Mouse (Mus musculus): ENCODE data around the gene 1110032F04Rik. TPM values are rescaled to one million over a fixed set of nuclear protein-coding genes. Genes with fewer than 3 reads are reported as not detected.
"Not testable (repeated sequence)": the region's sequence is repeated elsewhere in the genome, so short reads cannot be mapped to it uniquely, and the experiment has no call there.

Gene 1110032F04Rik
- 10 to 100 TPM; 15.3 to 22.3 TPM for total RNA-seq (2021)

- DNase-seq (ENCODE audit: low spot score in 2 of 2), result no peak
- intact Hi-C loops (cut with DNase I), result no loop called here
These were observed at the start of gene 1110032F04Rik for GRCm38 (mm10) chr3:68869211-68869690. TSS of gene 1110032F04Rik (plus strand) at chr3:68869586.

- intact Hi-C loops (cut with DNase I), result no loop called here
- no peak for DNase-seq (ENCODE audit: low spot score in 2 of 2)
These were observed 48.0 kb upstream of the 1110032F04Rik start for GRCm38 (mm10) chr3:68821406-68821805.

GRCm38 (mm10) chr3:68821926-68822341 is 47.5 kb upstream of the 1110032F04Rik start:
- intact Hi-C loops (cut with DNase I), result no loop called here
- no peak for DNase-seq (ENCODE audit: low spot score in 2 of 2)

GRCm38 (mm10) chr3:68823876-68824764 is 45.3 kb upstream of the 1110032F04Rik start:
- DNase-seq (ENCODE audit: low spot score in 2 of 2), result peak in 1 of 2 experiments; percentile 19
- intact Hi-C loops (cut with DNase I), result no loop called here

GRCm38 (mm10) chr3:68824765-68825090 is 44.7 kb upstream of the 1110032F04Rik start:
- intact Hi-C loops (cut with DNase I), result no loop called here
- DNase-seq (ENCODE audit: low spot score in 2 of 2), result no peak

GRCm38 (mm10) chr3:68825151-68825550 is 44.2 kb upstream of the 1110032F04Rik start:
- no peak for DNase-seq (ENCODE audit: low spot score in 2 of 2)
- intact Hi-C loops (cut with DNase I), result no loop called here

- no peak for DNase-seq (ENCODE audit: low spot score in 2 of 2)
These were observed 41.7 kb upstream of the 1110032F04Rik start for GRCm38 (mm10) chr3:68827671-68828070.

GRCm38 (mm10) chr3:68829944-68830343 is 39.4 kb upstream of the 1110032F04Rik start:
- intact Hi-C loops (cut with DNase I), result no loop called here
- no peak for DNase-seq (ENCODE audit: low spot score in 2 of 2)

More at GRCm38 (mm10) chr3:68827671-68828070, 41.7 kb upstream of the 1110032F04Rik start:
- intact Hi-C loops (cut with DNase I), result no loop called here

- intact Hi-C loops (cut with DNase I), result no loop called here
- DNase-seq (ENCODE audit: low spot score in 2 of 2), result no peak
These were observed 32.4 kb upstream of the 1110032F04Rik start for GRCm38 (mm10) chr3:68836857-68837499.

- no peak for DNase-seq (ENCODE audit: low spot score in 2 of 2)
- intact Hi-C loops (cut with DNase I), result no loop called here
These were observed 29.2 kb upstream of the 1110032F04Rik start for GRCm38 (mm10) chr3:68840206-68840605.

- intact Hi-C loops (cut with DNase I), result no loop called here
These were observed 25.4 kb upstream of the 1110032F04Rik start for GRCm38 (mm10) chr3:68844025-68844424.

GRCm38 (mm10) chr3:68848323-68848722 is 21.1 kb upstream of the 1110032F04Rik start:
- no peak for DNase-seq (ENCODE audit: low spot score in 2 of 2)
- intact Hi-C loops (cut with DNase I), result no loop called here

More at GRCm38 (mm10) chr3:68844025-68844424, 25.4 kb upstream of the 1110032F04Rik start:
- no peak for DNase-seq (ENCODE audit: low spot score in 2 of 2)

- no peak for DNase-seq (ENCODE audit: low spot score in 2 of 2)
- intact Hi-C loops (cut with DNase I), result no loop called here
These were observed 17.0 kb upstream of the 1110032F04Rik start for GRCm38 (mm10) chr3:68852414-68852813.

- intact Hi-C loops (cut with DNase I), result no loop called here
- peak; percentile 38 to 71 for DNase-seq (ENCODE audit: low spot score in 2 of 2)
These were observed 543 bp downstream of the 1110032F04Rik start for GRCm38 (mm10) chr3:68869691-68870567.

- intact Hi-C loops (cut with DNase I), result no loop called here
- peak in 1 of 2 experiments; percentile 10 for DNase-seq (ENCODE audit: low spot score in 2 of 2)
These were observed 1.2 kb downstream of the 1110032F04Rik start for GRCm38 (mm10) chr3:68870568-68870950.

- intact Hi-C loops (cut with DNase I), result no loop called here
- DNase-seq (ENCODE audit: low spot score in 2 of 2), result no peak
These were observed 4.7 kb downstream of the 1110032F04Rik start for GRCm38 (mm10) chr3:68874079-68874478.

GRCm38 (mm10) chr3:68886845-68887244 is 17.5 kb downstream of the 1110032F04Rik start:
- intact Hi-C loops (cut with DNase I), result no loop called here
- DNase-seq (ENCODE audit: low spot score in 2 of 2), result no peak

GRCm38 (mm10) chr3:68895426-68895825 is 26.0 kb downstream of the 1110032F04Rik start:
- DNase-seq (ENCODE audit: low spot score in 2 of 2), result no peak
- intact Hi-C loops (cut with DNase I), result no loop called here

GRCm38 (mm10) chr3:68897154-68897553 is 27.8 kb downstream of the 1110032F04Rik start:
- DNase-seq (ENCODE audit: low spot score in 2 of 2), result no peak
- intact Hi-C loops (cut with DNase I), result no loop called here

- intact Hi-C loops (cut with DNase I); DNase-seq (ENCODE audit: low spot score in 2 of 2): not testable (repeated sequence)
These were observed 33.2 kb downstream of the 1110032F04Rik start for GRCm38 (mm10) chr3:68902636-68903035.

Measured in left cerebral cortex, postnatal 36 days (tissue).